Mouse (Mus musculus) lung, postnatal 0 days (tissue): ENCODE measurements around the gene 1810055G02Rik.
A peak's percentile ranks its signal among the peaks of the same experiment; 100 is the strongest.

ENCODE experiments used
- CTCF ChIP-seq: IDR thresholded peaks from 2 replicates; pipeline ENCODE4 v1.5.1; 2016; ENCODE audit warnings: antibody characterized with exemption, mild to moderate bottlenecking
- EP300 ChIP-seq: IDR thresholded peaks from 2 replicates; pipeline ENCODE4 v1.6.1; 2016; ENCODE audit warnings: antibody characterized with exemption, mild to moderate bottlenecking, control low read depth

- TF ChIP-seq CTCF (peak; percentile 39), EP300 (no peak)
These were observed 35.9 kb downstream of the 1810055G02Rik start for GRCm38 (mm10) chr19:3743851-3744512.
